Mouse (Mus musculus): Measurements from ENCODE around the gene Ephb3.

The Ephb3 gene

DNA sequence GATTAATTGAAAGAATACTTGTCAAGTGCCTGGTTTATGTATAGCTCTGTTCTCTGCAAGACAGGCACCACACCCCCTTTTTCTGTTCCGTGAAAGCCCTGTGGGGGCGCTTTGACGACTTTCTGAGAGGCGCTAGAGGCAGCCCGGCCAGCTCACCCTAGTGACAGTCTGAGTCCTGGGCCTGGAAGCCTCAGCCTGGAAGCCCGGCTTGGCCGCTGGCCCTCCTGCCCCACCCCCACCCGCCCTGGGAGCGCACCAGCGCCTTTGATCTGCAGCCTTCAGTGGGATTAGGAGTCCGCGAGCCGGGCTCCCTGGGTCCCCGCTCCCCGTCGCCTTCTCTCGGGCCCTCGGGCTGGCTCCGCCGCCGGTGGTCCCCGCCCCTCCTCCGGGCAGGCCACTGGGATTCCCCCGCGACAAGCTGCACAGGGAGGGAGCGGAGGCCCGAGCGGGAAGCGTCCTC, 41.4 kb downstream of the Ephb3 start:
- DNase-seq (ENCODE audit: low spot score in 2 of 2) = peak; percentile 77 to 87

DNA sequence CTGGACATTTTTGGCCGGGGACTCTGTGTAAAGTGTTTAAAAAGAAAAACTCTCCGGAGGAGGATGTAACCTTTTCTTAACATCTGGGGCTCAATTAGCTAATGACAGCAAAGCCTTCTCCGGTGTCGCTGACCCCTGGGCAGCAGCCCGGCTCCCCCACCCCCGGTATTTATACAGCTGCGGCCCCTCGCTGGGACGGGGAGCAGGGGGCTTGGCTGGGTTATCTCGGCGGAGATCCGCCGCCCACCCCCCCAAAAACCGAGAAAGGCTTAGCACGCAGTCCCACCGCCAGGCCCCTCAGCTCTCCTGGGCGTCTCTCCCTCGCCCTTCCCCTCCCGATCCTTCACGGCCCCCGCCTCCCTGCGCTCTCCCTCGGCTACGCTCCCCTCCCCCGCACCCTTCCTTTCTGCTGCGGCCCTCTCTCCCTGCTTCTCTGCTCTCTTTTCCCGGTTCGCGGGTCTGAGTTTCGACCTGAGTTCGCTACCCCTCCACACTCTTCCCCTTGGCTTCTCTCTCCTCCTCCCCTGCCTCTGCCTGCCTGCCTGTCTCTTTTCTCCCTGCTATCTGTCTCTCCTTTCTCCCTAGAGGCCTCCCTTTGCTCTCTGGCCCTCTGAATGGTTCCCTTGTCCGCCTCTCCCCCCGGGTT, 42.0 kb downstream of the Ephb3 start:
- DNase-seq (ENCODE audit: low spot score in 2 of 2) = no peak

DNA sequence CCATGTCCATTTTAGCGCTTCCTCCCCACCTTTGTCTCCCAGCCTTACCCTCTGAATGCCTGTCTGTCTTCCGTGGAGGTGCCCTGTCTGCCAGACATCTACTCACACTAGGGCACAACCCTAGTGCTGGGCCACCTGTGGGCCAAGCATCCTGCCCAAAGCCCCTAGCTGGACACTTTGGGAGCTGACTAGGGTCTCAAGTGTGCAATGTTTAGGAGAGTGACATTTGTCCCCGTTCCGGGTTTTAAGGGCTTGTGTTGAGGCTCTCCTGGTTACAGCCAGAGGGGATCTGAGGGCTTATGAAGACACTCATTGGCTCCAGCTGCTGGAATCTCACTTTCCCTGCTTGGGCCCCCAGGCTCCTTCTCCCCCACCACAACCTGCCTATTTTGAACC, 42.5 kb downstream of the Ephb3 start:
- DNase-seq (ENCODE audit: low spot score in 2 of 2) = no peak

DNA sequence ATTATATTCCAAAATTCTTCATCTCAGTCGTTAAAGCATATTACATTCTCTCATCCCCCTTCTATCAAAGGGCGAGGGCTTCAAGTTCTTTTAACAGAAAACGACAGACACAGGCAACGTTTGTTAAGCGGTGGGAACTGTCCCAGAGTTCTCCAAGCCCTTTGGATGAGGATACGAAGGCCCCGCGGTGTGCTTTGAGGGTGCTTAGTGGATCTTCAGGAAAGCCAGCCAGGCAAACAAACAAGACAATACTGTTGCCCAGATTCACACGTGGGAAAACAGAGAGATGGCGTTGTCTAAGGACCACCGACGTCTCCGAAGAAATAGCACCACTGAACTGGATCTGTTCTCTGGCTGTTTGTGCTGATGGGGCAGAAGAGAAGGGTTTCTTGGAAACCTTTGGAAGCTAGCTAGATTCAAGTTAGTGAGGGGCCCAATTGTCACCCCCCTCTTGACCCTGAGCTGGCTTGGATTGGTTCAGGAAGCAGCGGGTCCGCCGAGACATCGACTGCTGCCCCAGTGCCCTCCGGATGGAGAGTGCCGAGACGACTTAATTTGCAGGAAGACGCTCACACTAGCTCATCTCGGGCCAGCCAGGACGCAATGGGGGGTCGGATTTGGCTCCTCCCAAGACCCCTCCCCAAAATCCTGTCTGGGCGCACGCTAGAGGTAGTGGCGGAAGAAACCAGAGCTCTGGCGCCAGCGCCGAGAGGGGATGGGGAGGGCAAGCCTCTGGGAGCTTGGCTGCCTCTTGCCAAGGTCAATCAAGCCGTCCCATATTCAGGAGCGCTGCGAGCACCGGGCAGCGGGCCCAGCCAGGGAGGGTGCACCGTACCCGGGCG, 43.5 kb downstream of the Ephb3 start:
- DNase-seq (ENCODE audit: low spot score in 2 of 2) = peak; percentile 66 to 70

DNA sequence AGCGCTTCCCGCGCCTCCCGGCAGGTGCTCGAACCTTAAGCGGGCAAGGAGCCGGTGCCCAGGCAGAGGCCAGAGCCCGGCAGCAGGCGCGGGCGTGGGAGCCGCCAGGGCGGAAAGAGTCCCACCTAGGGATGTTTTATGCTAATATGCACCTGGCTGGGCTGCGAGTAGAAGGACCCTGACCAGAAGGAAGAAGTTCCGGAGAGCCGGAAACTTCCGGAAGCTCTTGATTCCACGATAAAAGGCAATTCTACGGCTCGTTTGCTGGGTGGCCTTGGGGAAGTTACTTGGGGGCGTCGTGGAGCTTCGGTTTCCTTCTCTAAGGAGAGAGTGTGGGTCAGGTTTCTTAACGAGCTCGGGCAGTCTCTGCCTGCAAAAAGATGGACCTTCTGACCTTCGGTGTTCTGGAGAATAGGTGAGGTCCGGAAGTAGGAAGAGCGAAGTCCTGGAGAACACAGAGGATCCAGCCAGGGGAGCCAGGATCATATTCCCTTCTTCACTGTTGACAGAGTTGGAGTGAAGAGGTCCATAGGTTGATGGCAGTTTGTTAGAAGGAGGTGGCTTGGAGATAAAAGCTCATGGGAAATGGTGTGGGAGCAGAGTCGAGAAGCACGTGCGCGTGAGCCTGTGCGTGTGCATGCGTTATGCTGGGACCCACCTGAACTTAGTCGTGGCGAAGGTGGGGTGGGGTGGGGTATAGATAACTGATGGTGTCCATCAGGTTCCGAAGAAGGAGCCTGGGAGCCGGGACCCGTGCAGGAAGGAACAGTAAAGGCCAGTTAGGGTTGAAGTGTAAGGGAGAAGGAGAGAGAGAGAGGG, 44.4 kb downstream of the Ephb3 start:
- DNase-seq (ENCODE audit: low spot score in 2 of 2) = no peak

DNA sequence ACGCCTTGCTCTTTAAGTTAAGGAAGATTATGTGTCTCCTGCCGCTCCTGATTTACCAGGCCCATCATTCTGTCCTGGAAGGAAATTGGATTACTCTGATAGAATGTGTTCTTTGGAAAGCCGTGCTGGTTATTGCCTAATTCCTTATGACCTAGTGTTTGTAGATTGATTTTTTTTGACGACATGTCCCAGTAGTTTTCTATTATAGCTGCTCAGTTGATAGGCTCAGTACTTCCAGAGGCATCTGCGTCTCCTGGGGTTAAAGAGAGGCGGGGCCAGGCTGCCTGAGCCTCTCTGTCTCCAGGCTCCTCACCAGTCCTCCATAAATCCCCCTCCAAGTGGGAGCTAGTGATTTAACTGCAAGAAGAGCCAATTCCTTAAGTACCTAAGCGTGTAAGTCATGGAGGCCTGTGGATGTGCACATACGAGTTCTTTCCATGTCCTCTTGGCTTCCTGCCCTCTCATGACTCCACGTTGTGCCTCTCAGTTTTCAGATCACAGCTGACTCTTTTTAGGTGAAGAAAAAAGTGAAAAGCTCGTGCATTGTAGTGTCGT, 47.9 kb downstream of the Ephb3 start:
- no peak for DNase-seq (ENCODE audit: low spot score in 2 of 2)

DNA sequence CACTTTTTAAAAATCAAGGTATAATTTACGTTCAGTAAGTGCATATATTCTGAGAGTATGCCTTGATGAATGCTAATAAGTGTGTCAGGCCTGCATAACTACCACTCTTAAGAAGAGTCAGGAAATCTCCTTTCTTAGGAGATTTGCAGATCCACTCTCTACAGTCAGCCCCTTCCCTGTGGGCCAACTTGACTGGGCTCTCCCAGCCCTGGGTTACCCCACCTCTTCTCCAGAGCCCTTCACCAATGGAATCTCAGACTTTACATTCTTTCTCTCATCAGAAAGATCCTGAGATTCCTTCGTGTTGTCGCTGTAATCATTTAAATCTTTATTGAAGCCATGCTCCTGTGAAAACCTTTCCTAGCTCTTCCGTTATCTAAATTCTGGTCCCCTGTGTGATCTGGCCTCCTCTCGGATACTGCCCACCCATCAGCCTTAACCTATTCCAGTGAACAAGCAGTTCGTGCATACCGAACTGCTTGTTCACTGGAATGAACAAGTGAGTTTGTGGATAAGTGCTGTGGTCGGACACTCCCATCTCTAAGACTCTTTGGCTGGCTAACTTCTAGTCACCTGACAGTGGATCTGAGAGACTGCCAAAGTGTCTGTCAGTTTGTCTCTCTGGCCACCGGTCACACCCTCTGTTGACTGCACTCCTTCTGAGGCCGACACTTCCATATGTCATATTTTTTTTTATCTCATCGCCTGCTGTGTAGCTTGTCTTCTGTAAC, 51.2 kb downstream of the Ephb3 start:
- DNase-seq (ENCODE audit: low spot score in 2 of 2) = no peak

DNA sequence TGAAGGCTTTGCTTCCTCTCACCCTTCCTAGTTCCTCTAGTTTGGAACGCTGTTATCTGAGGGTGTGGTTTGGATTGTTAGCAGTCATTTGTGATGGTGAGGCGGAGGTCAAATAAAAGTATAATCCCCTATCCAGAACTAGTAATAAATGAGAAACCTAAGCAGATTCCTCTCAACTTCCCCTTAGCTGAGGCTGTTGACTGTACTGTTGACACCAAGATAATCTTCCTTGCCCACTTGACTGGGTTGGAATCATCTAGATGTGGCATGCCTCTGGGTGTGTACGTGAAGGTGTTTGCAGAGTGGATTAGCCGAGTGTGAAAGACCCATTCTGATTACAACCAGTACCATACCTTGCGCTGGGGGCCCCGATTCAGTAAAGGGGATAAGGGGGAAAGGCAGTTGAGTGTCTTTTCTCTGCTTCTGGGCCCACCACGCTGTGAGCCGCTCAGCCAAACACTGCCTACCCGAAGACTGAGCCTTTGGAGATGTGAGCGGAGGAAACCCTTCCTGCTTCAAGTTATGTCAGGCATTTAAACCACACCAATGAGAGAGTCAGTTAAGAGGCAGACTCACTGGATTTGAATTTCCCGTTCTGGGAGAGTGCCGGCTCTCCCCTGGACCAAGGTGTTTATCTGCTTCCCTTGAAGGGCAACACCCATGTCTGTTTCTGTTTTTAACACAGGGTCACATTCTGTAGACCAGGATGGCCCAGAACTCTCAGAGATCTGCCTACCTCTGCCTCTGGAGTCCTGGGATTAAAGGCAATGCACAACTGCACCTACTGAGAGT, 52.2 kb downstream of the Ephb3 start:
- no peak for DNase-seq (ENCODE audit: low spot score in 2 of 2)

DNA sequence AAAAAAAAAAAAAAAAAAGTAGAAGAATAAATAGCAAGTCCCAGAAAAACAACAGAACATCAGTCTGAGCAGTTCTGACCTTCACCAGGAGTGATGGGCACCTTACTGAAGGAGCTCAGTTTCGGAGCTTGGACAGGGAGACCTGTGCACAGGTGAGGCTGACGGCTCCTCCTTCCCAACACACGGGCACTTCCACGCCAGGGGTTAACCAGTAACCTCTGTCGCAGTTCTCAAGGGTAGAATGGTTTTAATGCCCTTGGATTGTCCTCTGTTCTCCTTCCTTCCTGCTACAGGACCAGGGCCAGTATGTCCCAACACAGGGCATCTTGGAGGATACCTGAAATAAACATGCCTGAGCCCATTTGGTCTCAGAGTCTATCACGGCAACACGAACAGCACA, 60.9 kb downstream of the Ephb3 start:
- no peak for DNase-seq (ENCODE audit: low spot score in 2 of 2)

DNA sequence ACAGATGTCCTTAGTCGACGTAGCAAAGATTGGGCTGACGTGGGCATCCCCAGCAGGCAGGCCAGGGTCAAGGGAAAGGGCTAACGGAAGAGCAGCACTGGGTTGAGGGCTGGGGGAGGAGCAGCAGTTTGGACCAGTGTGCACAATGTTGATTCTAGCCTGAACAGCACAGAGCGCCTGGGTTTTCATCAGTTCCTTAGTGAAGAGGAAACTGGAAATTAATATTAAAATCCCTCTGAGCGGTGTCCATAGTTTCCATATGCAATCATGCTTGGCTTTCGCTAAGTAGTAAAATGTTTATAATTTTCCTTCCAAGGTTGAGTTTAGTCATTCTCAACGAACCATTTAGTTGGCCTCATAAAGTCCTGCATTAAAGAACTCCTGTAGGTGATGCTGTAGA, 65.2 kb downstream of the Ephb3 start:
- no peak for DNase-seq (ENCODE audit: low spot score in 2 of 2)

DNA sequence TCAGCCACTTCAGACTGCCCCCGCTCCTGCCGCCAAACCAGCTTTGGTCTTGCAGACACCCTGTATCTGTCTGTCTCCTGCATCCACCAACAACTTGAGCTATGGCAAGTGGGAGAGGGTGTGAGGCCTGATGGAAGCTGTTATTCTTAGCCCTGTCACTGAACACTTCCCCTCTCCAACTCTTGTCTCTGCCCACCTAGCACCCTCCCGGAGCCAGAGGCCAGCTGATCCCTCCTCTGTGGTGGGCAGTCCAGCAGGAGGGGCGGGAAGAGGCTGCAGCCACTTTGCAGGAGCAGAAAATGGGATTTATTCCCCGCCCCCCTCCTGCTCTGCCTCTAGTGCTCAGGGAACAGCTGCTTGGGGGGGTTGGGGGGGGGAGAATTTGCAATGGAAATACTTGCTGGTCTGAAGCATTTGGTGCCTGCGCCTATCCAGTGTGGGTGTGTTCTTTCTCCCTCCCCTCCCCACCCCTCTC, 67.3 kb downstream of the Ephb3 start:
- DNase-seq (ENCODE audit: low spot score in 2 of 2) = no peak

DNA sequence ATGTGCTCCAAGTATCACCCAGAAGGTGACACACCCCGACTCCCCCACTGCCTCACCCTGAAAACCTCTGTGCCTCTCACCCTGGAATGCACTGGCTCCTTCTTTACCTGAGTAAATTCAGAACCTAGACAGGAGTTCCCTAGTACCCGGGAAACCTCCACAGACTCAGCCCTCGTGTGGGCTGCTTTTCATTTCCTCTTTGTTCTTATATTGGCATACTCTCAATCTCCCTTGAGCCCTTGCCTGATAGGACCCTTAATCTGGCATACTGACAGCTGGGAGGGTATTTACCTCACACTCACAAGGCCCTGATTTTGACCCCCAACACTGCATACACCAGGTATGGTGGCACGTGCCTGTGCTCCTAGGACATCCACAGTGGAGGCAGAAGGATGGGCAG, 68.2 kb downstream of the Ephb3 start:
- DNase-seq (ENCODE audit: low spot score in 2 of 2) = no peak

All from heart, adult 9 months (tissue).